Mouse (Mus musculus): ENCODE measurements around the gene Zfpl1. TPM values are rescaled to one million over a fixed set of nuclear protein-coding genes. Genes with fewer than 3 reads are reported as not detected.

Zfpl1 gene
- polyA plus RNA-seq, 1 experiment from 2014 or later = 79.5 TPM

DNA sequence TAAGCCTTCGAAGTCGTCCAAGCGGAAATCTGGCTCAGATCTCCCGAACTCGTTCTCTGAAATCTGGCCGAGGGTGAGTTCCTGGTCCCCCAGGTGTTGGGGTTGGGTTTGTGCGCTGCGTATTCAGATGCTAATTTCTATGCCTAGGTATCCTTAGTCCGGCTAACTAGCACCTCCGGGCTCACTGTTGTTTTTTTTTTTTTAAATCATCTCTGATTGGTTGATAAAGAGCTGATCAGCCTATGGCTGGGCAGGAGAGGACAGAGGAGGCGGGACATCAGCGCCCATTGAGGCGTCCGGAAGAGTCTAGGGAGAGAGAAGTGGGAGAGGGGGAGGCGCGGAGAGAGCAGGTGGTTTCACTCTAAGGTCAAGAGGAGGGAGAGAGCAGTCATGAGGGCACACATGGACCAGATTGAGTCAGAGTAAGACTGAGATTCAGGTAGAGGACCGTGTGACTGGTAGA, 692 bp upstream of the Zfpl1 start:
- H3K9ac ChIP-seq = peak overlapping the region; percentile 67
- H3K4me2 ChIP-seq = peak overlapping the region; percentile 80
- under 1% methylated on average over 17 of the region's 17 CpGs for WGBS
- peak; percentile 81 for ATAC-seq (replicated peaks; ENCODE audit: low FRiP score)
- H3K27me3 ChIP-seq = no peaks in the 10 kb centered on the region
- H3K36me3 ChIP-seq = peaks cover 73% of the 10 kb centered on the region
- peaks cover 23% of the 10 kb centered on the region for H3K4me1 ChIP-seq
- H3K9me3 ChIP-seq (replicated peaks) = no peaks in the 10 kb centered on the region
- peak overlapping the region; percentile 72 for H3K27ac ChIP-seq
- peak overlapping the region; percentile 64 for H3K4me3 ChIP-seq (replicated peaks)

DNA sequence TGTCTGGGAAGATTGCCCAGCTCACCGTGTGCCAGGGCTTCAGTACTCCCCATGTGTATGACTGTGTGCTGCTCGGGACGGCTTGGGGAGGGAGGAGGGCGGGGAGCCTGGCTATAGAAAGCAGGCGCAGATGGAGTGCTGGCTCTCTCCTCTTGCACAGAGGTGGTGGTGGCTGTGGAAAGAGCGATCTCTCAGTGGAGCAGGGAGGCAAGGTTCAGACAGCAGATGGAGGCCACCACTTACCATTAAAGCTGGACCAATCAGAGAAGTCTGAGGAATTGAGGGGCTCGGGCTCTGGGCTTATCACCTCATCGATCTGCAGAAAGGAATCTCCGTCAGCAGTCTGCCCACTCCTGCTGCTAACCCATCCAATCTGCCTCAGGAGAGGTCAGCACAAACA, 2.6 kb downstream of the Zfpl1 start, which contains the start of gene Gm28374:
Gm28374 (minus strand) TSS at position 101 of the 400 bp plus-strand sequence.
- Histone ChIP-seq H3K27ac (no peak within 1 kb of the TSS), H3K9ac (no peak within 1 kb of the TSS), H3K4me3 (replicated peaks) (peak within 1 kb of the TSS; percentile 64; the same call in 1 of the 2 replicates), H3K27me3 (no peaks in the 10 kb centered on the region), H3K36me3 (peaks cover 53% of the 10 kb centered on the region), H3K4me1 (peaks cover 32% of the 10 kb centered on the region), H3K9me3 (replicated peaks) (no peaks in the 10 kb centered on the region), H3K4me2 (no peak within 1 kb of the TSS)
- no peak for ATAC-seq (replicated peaks; ENCODE audit: low FRiP score)
- WGBS = 90% methylated on average over 9 of the region's 9 CpGs

GRCm38 (mm10) chr19:6079983-6080480, 4.7 kb downstream of the Zfpl1 start, which contains the start of gene Tmem262:
Gene Tmem262, plus strand, starts transcription at chr19:6080033.
- no peak for ATAC-seq (replicated peaks; ENCODE audit: low FRiP score)
- Histone ChIP-seq H3K9ac (no peak within 1 kb of the TSS), H3K4me1 (peaks cover 39% of the 10 kb centered on the region), H3K27ac (no peak within 1 kb of the TSS), H3K9me3 (replicated peaks) (no peaks in the 10 kb centered on the region), H3K4me2 (no peak within 1 kb of the TSS), H3K36me3 (peaks cover 47% of the 10 kb centered on the region), H3K27me3 (no peaks in the 10 kb centered on the region), H3K4me3 (replicated peaks) (no peak within 1 kb of the TSS)
- 92% methylated on average over 12 of the region's 12 CpGs for WGBS

- no peaks in the 10 kb centered on the region for H3K27me3 ChIP-seq
- no peaks in the 10 kb centered on the region for H3K9me3 ChIP-seq (replicated peaks)
- under 1% methylated on average over 33 of the region's 33 CpGs for WGBS
- peak within 1 kb of the TSS; percentile 94 for H3K4me3 ChIP-seq (replicated peaks)
- H3K4me1 ChIP-seq = peaks cover 30% of the 10 kb centered on the region
- H3K36me3 ChIP-seq = peaks cover 53% of the 10 kb centered on the region
- peak within 1 kb of the TSS; percentile 92 for H3K4me2 ChIP-seq
- H3K9ac ChIP-seq = peak within 1 kb of the TSS; percentile 80
- H3K27ac ChIP-seq = peak within 1 kb of the TSS; percentile 92
- ATAC-seq (replicated peaks; ENCODE audit: low FRiP score) = peak; percentile 80
Measured at GRCm38 (mm10) chr19:6076564-6077393, 8.0 kb downstream of the Zfpl1 start, which contains the start of gene Vps51. Gene Vps51, minus strand, starts transcription at chr19:6077231.

GRCm38 (mm10) chr19:6073889-6074288, 10.9 kb downstream of the Zfpl1 start:
- H3K4me3 ChIP-seq (replicated peaks) = no peak overlapping the region
- H3K4me1 ChIP-seq = peaks cover 30% of the 10 kb centered on the region
- no peak overlapping the region for H3K4me2 ChIP-seq
- WGBS = 87% methylated on average over 5 of the region's 5 CpGs
- H3K9ac ChIP-seq = no peak overlapping the region
- H3K36me3 ChIP-seq = peaks cover 56% of the 10 kb centered on the region
- no peak overlapping the region for H3K27ac ChIP-seq
- no peaks in the 10 kb centered on the region for H3K27me3 ChIP-seq
- H3K9me3 ChIP-seq (replicated peaks) = no peaks in the 10 kb centered on the region
- no peak for ATAC-seq (replicated peaks; ENCODE audit: low FRiP score)

- H3K9me3 ChIP-seq (replicated peaks) = no peaks in the 10 kb centered on the region
- no peaks in the 10 kb centered on the region for H3K27me3 ChIP-seq
- no peak overlapping the region for H3K27ac ChIP-seq
- no peak overlapping the region for H3K9ac ChIP-seq
- no peak overlapping the region for H3K4me3 ChIP-seq (replicated peaks)
- peaks cover 40% of the 10 kb centered on the region for H3K4me1 ChIP-seq
- 93% methylated on average over 19 of the region's 19 CpGs for WGBS
- no peak for ATAC-seq (replicated peaks; ENCODE audit: low FRiP score)
- no peak overlapping the region for H3K4me2 ChIP-seq
- peaks cover 60% of the 10 kb centered on the region for H3K36me3 ChIP-seq
Measured at GRCm38 (mm10) chr19:6071261-6071660, 13.5 kb downstream of the Zfpl1 start.

GRCm38 (mm10) chr19:6070571-6071250, 14.0 kb downstream of the Zfpl1 start:
- WGBS = 90% methylated on average over 31 of the region's 31 CpGs
- H3K36me3 ChIP-seq = peaks cover 60% of the 10 kb centered on the region

DNA sequence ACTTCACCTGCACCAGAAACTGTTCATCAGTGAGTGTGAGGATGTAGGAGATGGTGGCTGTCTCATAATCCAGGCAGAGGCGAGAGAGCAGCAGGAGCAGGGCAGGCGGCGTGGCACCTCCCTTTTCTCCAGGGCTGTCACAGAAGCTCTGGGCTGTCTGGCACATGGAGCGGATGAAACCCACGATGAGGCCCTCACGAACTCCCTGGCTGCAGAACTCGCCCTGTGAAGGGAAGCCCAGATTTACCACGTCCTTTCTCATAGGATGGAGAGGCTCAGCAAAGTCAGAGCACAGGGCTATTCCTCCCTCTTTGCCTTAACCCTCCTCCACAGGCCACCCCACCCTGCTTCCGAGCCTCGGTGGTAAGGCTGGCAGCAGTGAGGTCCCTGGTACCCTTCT, 14.9 kb downstream of the Zfpl1 start:
- ATAC-seq (replicated peaks; ENCODE audit: low FRiP score) = no peak
- Histone ChIP-seq H3K36me3 (peaks cover 55% of the 10 kb centered on the region), H3K4me2 (no peak overlapping the region), H3K9ac (no peak overlapping the region), H3K9me3 (replicated peaks) (no peaks in the 10 kb centered on the region), H3K4me1 (peaks cover 31% of the 10 kb centered on the region), H3K4me3 (replicated peaks) (no peak overlapping the region), H3K27ac (no peak overlapping the region), H3K27me3 (no peaks in the 10 kb centered on the region)
- WGBS = 89% methylated on average over 10 of the region's 10 CpGs

More at GRCm38 (mm10) chr19:6070571-6071250, 14.0 kb downstream of the Zfpl1 start:
- Histone ChIP-seq H3K9me3 (replicated peaks) (no peaks in the 10 kb centered on the region), H3K27me3 (no peaks in the 10 kb centered on the region), H3K4me3 (replicated peaks) (no peak overlapping the region), H3K9ac (no peak overlapping the region), H3K27ac (no peak overlapping the region), H3K4me1 (peaks cover 40% of the 10 kb centered on the region), H3K4me2 (no peak overlapping the region)
- no peak for ATAC-seq (replicated peaks; ENCODE audit: low FRiP score)

- Histone ChIP-seq H3K27ac (no peak overlapping the region), H3K4me1 (peaks cover 29% of the 10 kb centered on the region), H3K4me3 (replicated peaks) (no peak overlapping the region), H3K9me3 (replicated peaks) (no peaks in the 10 kb centered on the region), H3K36me3 (peaks cover 47% of the 10 kb centered on the region), H3K27me3 (no peaks in the 10 kb centered on the region), H3K4me2 (no peak overlapping the region), H3K9ac (no peak overlapping the region)
- no peak for ATAC-seq (replicated peaks; ENCODE audit: low FRiP score)
- 77% methylated on average over 4 of the region's 4 CpGs for WGBS
Measured at GRCm38 (mm10) chr19:6068951-6069350, 15.8 kb downstream of the Zfpl1 start.

- peak within 1 kb of the TSS; percentile 61 for H3K9ac ChIP-seq
- H3K36me3 ChIP-seq = peaks cover 37% of the 10 kb centered on the region
- no peaks in the 10 kb centered on the region for H3K27me3 ChIP-seq
- peak within 1 kb of the TSS; percentile 88 for H3K27ac ChIP-seq
- peaks cover 36% of the 10 kb centered on the region for H3K4me1 ChIP-seq
- peak within 1 kb of the TSS; percentile 95 for H3K4me2 ChIP-seq
- H3K4me3 ChIP-seq (replicated peaks) = peak within 1 kb of the TSS; percentile 52
- 7% methylated on average over 33 of the region's 33 CpGs for WGBS
- ATAC-seq (replicated peaks; ENCODE audit: low FRiP score) = peak; percentile 95
- H3K9me3 ChIP-seq (replicated peaks) = no peaks in the 10 kb centered on the region
Measured at GRCm38 (mm10) chr19:6067724-6068415, 16.9 kb downstream of the Zfpl1 start, which contains the start of gene Tm7sf2. Gene Tm7sf2, minus strand, starts transcription at chr19:6068373.

- H3K36me3 ChIP-seq = peaks cover 33% of the 10 kb centered on the region
- no peaks in the 10 kb centered on the region for H3K27me3 ChIP-seq
- WGBS = under 1% methylated on average over 30 of the region's 30 CpGs
- peak overlapping the region; percentile 52 for H3K4me3 ChIP-seq (replicated peaks)
- H3K27ac ChIP-seq = peak overlapping the region; percentile 88
- no peaks in the 10 kb centered on the region for H3K9me3 ChIP-seq (replicated peaks)
- peak; percentile 66 for ATAC-seq (replicated peaks; ENCODE audit: low FRiP score)
- H3K9ac ChIP-seq = peak overlapping the region; percentile 61
- H3K4me2 ChIP-seq = peak overlapping the region; percentile 95
- peaks cover 43% of the 10 kb centered on the region for H3K4me1 ChIP-seq
Measured at GRCm38 (mm10) chr19:6067011-6067723, 17.6 kb downstream of the Zfpl1 start.

All from kidney, embryonic 15.5 days (tissue).